Mouse (Mus musculus): Measurements from ENCODE around the gene Pced1b. TPM values are rescaled to one million over a fixed set of nuclear protein-coding genes. Genes with fewer than 3 reads are reported as not detected.
"Not testable (repeated sequence)": the region's sequence is repeated elsewhere in the genome, so short reads cannot be mapped to it uniquely, and the experiment has no call there.

The Pced1b gene
- total and polyA plus RNA-seq, 3 experiments = 6.6 to 36.5 TPM; not detected in 1

- no peak overlapping the region for H3K27ac ChIP-seq (ENCODE audit: control insufficient read depth, low read depth, low read length)
- no peak overlapping the region for H3K4me3 ChIP-seq (ENCODE audit: control insufficient read depth in 1 of 2, insufficient read depth in 1 of 2, low read depth in 2 of 2, low read length in 2 of 2)
- peaks cover 0 to 12% of the 10 kb centered on the region in 2 experiments; a peak in 1 of 4 replicates for H3K4me1 ChIP-seq (ENCODE audit: control insufficient read depth in 1 of 2, insufficient read depth in 2 of 2, low read length in 2 of 2)
- H3K9me3 ChIP-seq (replicated peaks; ENCODE audit: insufficient read depth, low read length) = no peaks in the 10 kb centered on the region
- H3K79me2 ChIP-seq (ENCODE audit: control insufficient read depth, insufficient read depth, low read length, poor library complexity) = no peaks in the 10 kb centered on the region
- no peak overlapping the region for H3K9ac ChIP-seq (ENCODE audit: control insufficient read depth, low read depth, low read length, poor library complexity, severe bottlenecking)
- no peak for TF ChIP-seq RCOR1 (IDR thresholded peaks at IDR 0.05; ENCODE audit: low read depth, low read length)
- TF ChIP-seq CHD1 (IDR thresholded peaks at IDR 0.05; ENCODE audit: low read depth, low read length) = no peak
- 0 out of 4 replicates have a peak, but pooled peaks of 1 of the 2 experiments have one; percentile 16 for TF ChIP-seq POLR2A (IDR thresholded peaks at IDR 0.05; ENCODE audit: control insufficient read depth in 1 of 2, insufficient read depth in 1 of 2, low read depth in 1 of 2, low read length in 2 of 2, poor library complexity in 1 of 2)
- H3K27me3 ChIP-seq (ENCODE audit: control insufficient read depth in 1 of 2, insufficient read depth in 2 of 2, low read length in 2 of 2) = no peaks in the 10 kb centered on the region
- H3K36me3 ChIP-seq (ENCODE audit: control insufficient read depth in 1 of 2, insufficient read depth in 2 of 2, low read length in 2 of 2) = peaks cover 0 to 15% of the 10 kb centered on the region in 2 experiments; a peak in 3 of 4 replicates
- no peak for DNase-seq (ENCODE audit: low read depth, low spot score)
These were observed 136.7 kb downstream of the Pced1b start for GRCm38 (mm10) chr15:97383523-97384141.

- Histone ChIP-seq H3K36me3 (ENCODE audit: control insufficient read depth in 1 of 2, insufficient read depth in 2 of 2, low read length in 2 of 2) (peaks cover 0 to 10% of the 10 kb centered on the region in 2 experiments; a peak in 3 of 4 replicates), H3K79me2 (ENCODE audit: control insufficient read depth, insufficient read depth, low read length, poor library complexity) (no peaks in the 10 kb centered on the region), H3K9me3 (replicated peaks; ENCODE audit: insufficient read depth, low read length) (no peaks in the 10 kb centered on the region), H3K4me1 (ENCODE audit: control insufficient read depth in 1 of 2, insufficient read depth in 2 of 2, low read length in 2 of 2) (peaks cover 0 to 10% of the 10 kb centered on the region in 2 experiments; a peak in 1 of 4 replicates), H3K27me3 (ENCODE audit: control insufficient read depth in 1 of 2, insufficient read depth in 2 of 2, low read length in 2 of 2) (no peaks in the 10 kb centered on the region), H3K9ac (ENCODE audit: control insufficient read depth, low read depth, low read length, poor library complexity, severe bottlenecking) (no peak overlapping the region), H3K4me3 (ENCODE audit: control insufficient read depth in 1 of 2, insufficient read depth in 1 of 2, low read depth in 2 of 2, low read length in 2 of 2) (no peak overlapping the region), H3K27ac (ENCODE audit: control insufficient read depth, low read depth, low read length) (no peak overlapping the region)
- DNase-seq (ENCODE audit: low read depth, low spot score) = no peak
- TF ChIP-seq USF2 (IDR thresholded peaks at IDR 0.05; ENCODE audit: borderline replicate concordance in 1 of 2, insufficient read depth in 1 of 2, low read depth in 1 of 2, low read length in 2 of 2) (no peak), GABPA (IDR thresholded peaks at IDR 0.05; ENCODE audit: low read depth, low read length) (no peak)
These were observed 137.5 kb downstream of the Pced1b start for GRCm38 (mm10) chr15:97384170-97385018.

GRCm38 (mm10) chr15:97385174-97385573 is 138.3 kb downstream of the Pced1b start:
- H3K4me1 ChIP-seq (ENCODE audit: control insufficient read depth in 1 of 2, insufficient read depth in 2 of 2, low read length in 2 of 2); H3K4me3 ChIP-seq (ENCODE audit: control insufficient read depth in 1 of 2, insufficient read depth in 1 of 2, low read depth in 2 of 2, low read length in 2 of 2); H3K27ac ChIP-seq (ENCODE audit: control insufficient read depth, low read depth, low read length); H3K36me3 ChIP-seq (ENCODE audit: control insufficient read depth in 1 of 2, insufficient read depth in 2 of 2, low read length in 2 of 2); H3K9ac ChIP-seq (ENCODE audit: control insufficient read depth, low read depth, low read length, poor library complexity, severe bottlenecking); H3K9me3 ChIP-seq (replicated peaks; ENCODE audit: insufficient read depth, low read length); H3K27me3 ChIP-seq (ENCODE audit: control insufficient read depth in 1 of 2, insufficient read depth in 2 of 2, low read length in 2 of 2); H3K79me2 ChIP-seq (ENCODE audit: control insufficient read depth, insufficient read depth, low read length, poor library complexity); DNase-seq (ENCODE audit: low read depth, low spot score): not testable (repeated sequence)

- no peak for DNase-seq (ENCODE audit: low read depth, low spot score)
- Histone ChIP-seq H3K27me3 (ENCODE audit: control insufficient read depth in 1 of 2, insufficient read depth in 2 of 2, low read length in 2 of 2) (no peaks in the 10 kb centered on the region), H3K79me2 (ENCODE audit: control insufficient read depth, insufficient read depth, low read length, poor library complexity) (no peaks in the 10 kb centered on the region), H3K4me3 (ENCODE audit: control insufficient read depth in 1 of 2, insufficient read depth in 1 of 2, low read depth in 2 of 2, low read length in 2 of 2) (no peak overlapping the region), H3K36me3 (ENCODE audit: control insufficient read depth in 1 of 2, insufficient read depth in 2 of 2, low read length in 2 of 2) (no peaks in the 10 kb centered on the region), H3K9me3 (replicated peaks; ENCODE audit: insufficient read depth, low read length) (no peaks in the 10 kb centered on the region), H3K27ac (ENCODE audit: control insufficient read depth, low read depth, low read length) (no peak overlapping the region), H3K4me1 (ENCODE audit: control insufficient read depth in 1 of 2, insufficient read depth in 2 of 2, low read length in 2 of 2) (no peaks in the 10 kb centered on the region), H3K9ac (ENCODE audit: control insufficient read depth, low read depth, low read length, poor library complexity, severe bottlenecking) (no peak overlapping the region)
- TF ChIP-seq USF2 (IDR thresholded peaks at IDR 0.05; ENCODE audit: borderline replicate concordance in 1 of 2, insufficient read depth in 1 of 2, low read depth in 1 of 2, low read length in 2 of 2) = no peak
- no peak for TF ChIP-seq POLR2AphosphoS2 (IDR thresholded peaks at IDR 0.05; ENCODE audit: low read length)
- TF ChIP-seq HCFC1 (IDR thresholded peaks at IDR 0.05; ENCODE audit: low read depth, low read length) = no peak
- no peak for TF ChIP-seq CHD2 (IDR thresholded peaks at IDR 0.05; ENCODE audit: low read length)
- TF ChIP-seq MAX (IDR thresholded peaks at IDR 0.05; ENCODE audit: low read length) = no peak
- no peak for TF ChIP-seq MXI1 (IDR thresholded peaks at IDR 0.05; ENCODE audit: low read depth, low read length)
- no peak for TF ChIP-seq POLR2A (IDR thresholded peaks at IDR 0.05; ENCODE audit: control insufficient read depth in 1 of 2, insufficient read depth in 1 of 2, low read depth in 1 of 2, low read length in 2 of 2, poor library complexity in 1 of 2)
- TF ChIP-seq ZC3H11A (IDR thresholded peaks at IDR 0.05; ENCODE audit: low read depth, low read length) = no peak
- no peak for TF ChIP-seq TCF12 (IDR thresholded peaks at IDR 0.05; ENCODE audit: low read depth, low read length)
- TF ChIP-seq TAL1 (IDR thresholded peaks at IDR 0.05; ENCODE audit: low read length) = no peak
- no peak for TF ChIP-seq SMC3 (IDR thresholded peaks at IDR 0.05; ENCODE audit: low read depth, low read length)
- TF ChIP-seq JUND (IDR thresholded peaks at IDR 0.05; ENCODE audit: low read depth, low read length) = no peak
- TF ChIP-seq NELFE (IDR thresholded peaks at IDR 0.05; ENCODE audit: low read depth, low read length) = no peak
- no peak for TF ChIP-seq CHD1 (IDR thresholded peaks at IDR 0.05; ENCODE audit: low read depth, low read length)
- no peak for TF ChIP-seq POLR2AphosphoS5 (IDR thresholded peaks at IDR 0.05; ENCODE audit: borderline replicate concordance, low read depth, low read length)
These were observed 140.9 kb downstream of the Pced1b start for GRCm38 (mm10) chr15:97387793-97388192.
